Mouse (Mus musculus) T-helper 17 cell (primary cell): ENCODE results near the gene Prkch.

Experiments used
- in situ Hi-C, 2 experiments: fragments of 300-600 bp; cut with MboI, MseI; formaldehyde crosslinking; loops; 1 replicate in 1 of 2; 2 replicates in 1 of 2; pipeline ENCODE4 v1.15.1; 2025; ENCODE audit warnings: high pct_unique_total_duplicates in 2 of 2

The Prkch gene

DNA sequence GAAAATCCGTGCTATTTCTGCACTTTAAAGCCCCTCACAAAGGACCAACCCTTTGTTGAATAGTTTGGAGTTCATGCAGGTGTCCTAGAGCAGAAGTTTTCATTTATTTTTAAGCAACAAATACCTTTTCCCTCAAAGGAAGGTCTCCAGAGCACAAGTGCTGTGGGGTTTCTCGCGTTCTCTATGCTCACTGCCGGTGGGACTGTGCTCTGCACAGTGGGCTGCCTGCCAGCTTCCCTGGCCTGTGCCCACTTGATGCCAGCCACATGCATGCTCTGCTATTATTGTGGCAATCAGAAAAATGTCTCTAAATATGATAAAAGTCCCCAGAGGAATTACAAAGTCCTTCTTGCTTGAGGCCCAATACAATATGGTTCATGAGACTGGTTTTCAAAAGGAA lies 87.4 kb downstream of the Prkch start:
- in situ Hi-C loops: no loop called here

- in situ Hi-C loops: no loop called here
These were observed 89.2 kb downstream of the Prkch start for GRCm38 (mm10) chr12:73673783-73674182.

DNA sequence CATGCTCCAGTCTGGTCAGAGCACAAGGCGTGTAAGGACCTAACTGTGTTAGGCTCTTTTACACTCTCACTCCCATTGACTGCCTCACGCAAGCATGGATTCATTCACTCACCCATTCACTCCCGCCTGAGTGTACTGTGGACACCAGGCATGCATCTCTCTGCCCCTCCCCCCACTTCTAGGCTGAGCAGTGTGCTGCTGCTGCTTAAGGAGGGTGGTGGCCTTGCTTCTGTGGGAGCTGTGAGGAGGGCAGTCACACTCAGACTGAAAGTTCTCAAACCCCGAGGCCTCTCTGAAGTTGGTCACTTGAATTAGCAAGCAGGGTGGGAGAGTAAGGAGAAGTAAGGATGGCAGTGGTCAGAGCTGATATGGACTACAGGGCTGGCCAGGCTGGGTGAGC lies 90.6 kb downstream of the Prkch start:
- in situ Hi-C loops: loop anchor here in 1 of 2 experiments (25.0 kb wide), 1 partner anchor 388 kb away; the partner anchor contains the start of genes Slc38a6 and Trmt5

GRCm38 (mm10) chr12:73679400-73679801 lies 94.8 kb downstream of the Prkch start:
- in situ Hi-C loops: loop anchor here in 1 of 2 experiments (25.0 kb wide), 1 partner anchor 392 kb away; the partner anchor contains the start of genes Slc38a6 and Trmt5

DNA sequence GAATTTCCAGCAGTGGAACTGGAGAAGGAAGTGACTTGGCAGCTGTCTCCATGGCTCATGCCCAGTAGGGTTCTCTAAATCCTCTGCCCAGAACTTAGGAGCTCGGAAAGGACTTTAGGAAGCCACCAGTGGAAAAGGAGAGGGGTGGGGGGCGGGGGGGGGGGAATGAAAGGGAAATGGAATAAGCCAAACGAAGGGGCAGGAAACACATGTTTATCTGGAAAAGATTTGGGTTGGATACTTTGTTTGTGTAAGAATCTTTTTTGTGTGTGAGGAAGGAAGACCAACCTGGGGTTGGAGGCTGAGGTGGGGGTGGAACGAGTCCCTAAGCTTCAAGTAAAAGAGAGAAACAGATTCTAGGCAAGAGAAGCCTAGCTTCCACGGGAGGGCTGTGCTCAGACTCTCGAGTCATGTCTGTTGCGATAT lies 98.3 kb downstream of the Prkch start:
- in situ Hi-C loops: loop anchor here in 1 of 2 experiments (10.0 to 25.0 kb wide), 2 partner anchors 98 to 396 kb away; partner anchors contain the start of genes Prkch, Slc38a6 and Trmt5

GRCm38 (mm10) chr12:73685875-73686274 lies 101.3 kb downstream of the Prkch start:
- in situ Hi-C loops: loop anchor here (5.0 to 25.0 kb wide), 3 partner anchors 101 to 399 kb away; partner anchors contain the start of genes Prkch (in 2 of the 2), Slc38a6 (in 1 of the 2) and Trmt5 (in 1 of the 2)

DNA sequence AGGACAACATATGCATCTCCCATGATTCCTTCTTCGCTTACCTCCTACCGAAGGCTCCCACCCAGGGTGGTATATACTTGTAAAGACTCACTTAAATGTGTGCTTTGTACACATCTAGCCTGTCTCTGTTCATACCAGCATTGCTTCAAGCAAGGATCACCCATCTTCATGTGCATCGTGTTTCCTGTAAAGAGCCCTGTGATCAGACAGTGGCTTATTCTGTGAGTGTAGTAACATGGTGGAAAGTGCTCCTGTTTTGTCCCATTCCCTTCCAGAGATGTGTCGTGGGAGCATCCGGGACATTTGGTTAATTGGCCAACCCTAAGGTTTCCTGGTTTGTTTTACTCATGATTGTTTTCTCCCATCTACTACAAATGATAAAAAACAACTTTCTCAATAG lies 101.9 kb downstream of the Prkch start:
- in situ Hi-C loops: loop anchor here (5.0 to 25.0 kb wide), 3 partner anchors 102 to 399 kb away; partner anchors contain the start of genes Prkch (in 2 of the 2), Slc38a6 (in 1 of the 2) and Trmt5 (in 1 of the 2)

DNA sequence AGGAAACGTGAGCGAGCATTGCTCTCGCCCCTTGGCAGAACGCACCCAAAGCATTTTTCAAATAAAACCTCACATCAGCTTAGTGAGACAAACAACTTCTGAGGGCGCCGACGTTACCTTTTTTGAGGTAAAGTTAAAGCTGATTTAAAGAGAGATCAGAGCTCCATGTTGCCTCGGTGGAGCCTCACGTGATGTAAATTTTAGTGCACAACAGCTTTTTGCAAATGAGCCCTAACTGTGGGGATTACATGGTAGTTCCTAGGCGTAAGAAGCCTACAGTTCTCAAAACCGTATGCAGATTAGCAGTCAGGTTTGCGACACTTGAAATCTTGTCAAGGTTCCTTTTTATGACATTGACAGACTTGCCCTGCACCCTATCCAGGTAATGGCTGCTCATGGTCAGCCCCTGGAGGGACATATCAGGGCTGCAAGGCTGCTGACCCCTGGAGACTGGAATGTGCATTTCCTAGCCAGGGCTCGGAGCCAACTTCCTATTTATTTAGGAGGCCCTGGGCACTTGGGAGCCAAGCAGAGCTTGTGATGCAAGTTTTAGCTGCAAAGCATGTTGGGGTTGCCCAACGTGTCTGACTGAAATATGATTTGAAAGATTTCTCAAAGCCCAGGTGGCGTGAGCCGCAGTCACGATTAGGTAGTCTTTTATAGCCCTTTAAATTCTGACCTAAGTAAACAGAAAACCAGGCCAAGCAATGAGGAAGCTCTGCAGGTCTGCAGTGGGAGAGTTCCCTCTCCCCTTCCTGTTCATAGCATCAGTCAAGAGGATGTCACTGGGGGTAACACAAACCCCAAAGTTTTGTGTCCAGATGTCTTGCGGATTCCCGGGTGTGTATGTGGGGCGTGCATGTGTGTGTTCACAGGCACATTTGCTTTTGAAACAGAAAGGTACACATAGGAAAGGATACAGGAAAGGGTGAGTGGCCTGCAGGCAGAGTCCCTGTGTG lies 102.8 kb downstream of the Prkch start:
- in situ Hi-C loops: loop anchor here (5.0 to 25.0 kb wide), 3 partner anchors 103 to 400 kb away; partner anchors contain the start of genes Prkch (in 2 of the 2), Slc38a6 (in 1 of the 2) and Trmt5 (in 1 of the 2)

- in situ Hi-C loops: loop anchor here (10.0 to 25.0 kb wide), 2 partner anchors 128 to 405 kb away; partner anchors contain the start of genes Slc38a6 (in 1 of the 2) and Trmt5 (in 1 of the 2)
These were observed 107.7 kb downstream of the Prkch start for GRCm38 (mm10) chr12:73692321-73692720.

GRCm38 (mm10) chr12:73693347-73693746 lies 108.8 kb downstream of the Prkch start:
- in situ Hi-C loops: loop anchor here (10.0 to 25.0 kb wide), 2 partner anchors 129 to 406 kb away; partner anchors contain the start of genes Slc38a6 (in 1 of the 2) and Trmt5 (in 1 of the 2)

DNA sequence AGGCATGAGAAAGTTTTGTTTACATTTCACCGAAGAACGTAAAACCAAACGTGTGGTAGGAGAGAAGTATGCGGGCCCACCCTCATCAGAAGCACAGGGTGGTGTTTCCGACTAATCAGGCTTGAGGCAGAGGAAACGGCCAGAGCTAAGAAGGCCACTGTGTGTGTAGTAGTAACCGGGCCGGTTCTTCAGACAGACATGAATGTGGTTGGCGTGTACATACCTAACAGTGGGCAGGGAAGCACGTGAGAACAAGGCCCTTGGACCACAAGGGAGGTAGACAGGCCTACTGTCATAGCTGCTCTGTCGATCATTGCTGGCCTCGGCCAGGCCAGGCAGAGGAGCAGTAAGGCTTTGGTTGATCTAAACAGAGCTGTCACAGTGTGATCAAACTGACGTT lies 110.1 kb downstream of the Prkch start:
- in situ Hi-C loops: loop anchor here (5.0 to 25.0 kb wide), 3 partner anchors 130 to 407 kb away; partner anchors contain the start of genes Slc38a6 (in 1 of the 2) and Trmt5 (in 1 of the 2)

DNA sequence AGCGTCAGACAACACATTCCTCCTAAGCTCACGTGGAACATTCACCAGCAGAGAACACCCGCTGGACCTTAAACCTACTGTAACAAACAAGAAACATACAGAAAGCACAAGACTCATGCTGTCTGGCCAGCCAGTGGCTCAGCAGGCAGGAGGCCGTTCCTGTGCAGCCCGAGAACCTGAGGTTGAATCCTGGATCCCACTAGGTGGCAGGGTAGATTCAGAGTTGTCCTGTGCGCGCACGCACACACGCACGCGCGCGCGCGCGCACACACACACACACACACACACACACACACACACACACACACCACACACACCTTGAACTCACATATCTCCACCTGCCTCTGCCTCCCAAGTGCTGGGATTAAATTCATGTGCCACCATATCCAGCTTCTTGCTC lies 110.5 kb downstream of the Prkch start:
- in situ Hi-C loops: loop anchor here (5.0 to 25.0 kb wide), 3 partner anchors 130 to 408 kb away; partner anchors contain the start of genes Slc38a6 (in 1 of the 2) and Trmt5 (in 1 of the 2)

GRCm38 (mm10) chr12:73696084-73696483 lies 111.5 kb downstream of the Prkch start:
- in situ Hi-C loops: loop anchor here (5.0 to 25.0 kb wide), 3 partner anchors 131 to 409 kb away; partner anchors contain the start of genes Slc38a6 (in 1 of the 2) and Trmt5 (in 1 of the 2)

GRCm38 (mm10) chr12:73696946-73697345 lies 112.3 kb downstream of the Prkch start:
- in situ Hi-C loops: loop anchor here (5.0 to 25.0 kb wide), 3 partner anchors 132 to 410 kb away; partner anchors contain the start of genes Slc38a6 (in 1 of the 2) and Trmt5 (in 1 of the 2)

- in situ Hi-C loops: loop anchor here (5.0 to 25.0 kb wide), 3 partner anchors 134 to 411 kb away; partner anchors contain the start of genes Slc38a6 (in 1 of the 2) and Trmt5 (in 1 of the 2)
These were observed 113.8 kb downstream of the Prkch start for GRCm38 (mm10) chr12:73698436-73698835.

- in situ Hi-C loops: loop anchor here (5.0 to 25.0 kb wide), 3 partner anchors 134 to 412 kb away; partner anchors contain the start of genes Slc38a6 (in 1 of the 2) and Trmt5 (in 1 of the 2)
These were observed 114.2 kb downstream of the Prkch start for GRCm38 (mm10) chr12:73698841-73699240.

GRCm38 (mm10) chr12:73699471-73700186 lies 115.0 kb downstream of the Prkch start:
- in situ Hi-C loops: loop anchor here (5.0 to 25.0 kb wide), 3 partner anchors 135 to 412 kb away; partner anchors contain the start of genes Slc38a6 (in 1 of the 2) and Trmt5 (in 1 of the 2)

DNA sequence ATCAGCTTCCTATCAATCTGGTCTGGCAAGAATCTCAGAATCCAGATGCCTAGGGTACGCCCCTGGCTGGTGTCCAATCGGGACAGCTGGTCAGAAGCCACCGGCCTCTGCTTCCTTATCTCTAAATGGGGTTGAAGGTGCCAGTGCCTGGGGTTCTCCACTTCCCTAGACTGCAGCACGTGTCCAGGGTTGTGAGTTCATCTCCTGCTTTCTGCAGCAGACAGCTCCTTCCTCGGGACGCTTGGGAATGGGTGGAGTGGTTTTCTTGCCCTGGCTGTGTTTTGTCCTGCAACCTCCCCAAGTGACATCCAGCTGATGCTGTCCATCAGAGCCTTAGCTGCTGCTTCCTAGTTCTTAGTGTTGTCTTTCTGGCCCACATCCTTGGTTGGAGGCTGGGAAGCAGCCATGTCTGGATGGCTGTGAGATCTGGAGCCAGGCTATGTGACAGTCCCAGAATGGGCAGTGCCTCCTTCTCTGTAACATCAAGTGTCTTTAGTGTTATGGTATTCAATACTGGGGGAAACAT lies 116.0 kb downstream of the Prkch start:
- in situ Hi-C loops: no loop called here

GRCm38 (mm10) chr12:73701999-73702398 lies 117.4 kb downstream of the Prkch start:
- in situ Hi-C loops: no loop called here

DNA sequence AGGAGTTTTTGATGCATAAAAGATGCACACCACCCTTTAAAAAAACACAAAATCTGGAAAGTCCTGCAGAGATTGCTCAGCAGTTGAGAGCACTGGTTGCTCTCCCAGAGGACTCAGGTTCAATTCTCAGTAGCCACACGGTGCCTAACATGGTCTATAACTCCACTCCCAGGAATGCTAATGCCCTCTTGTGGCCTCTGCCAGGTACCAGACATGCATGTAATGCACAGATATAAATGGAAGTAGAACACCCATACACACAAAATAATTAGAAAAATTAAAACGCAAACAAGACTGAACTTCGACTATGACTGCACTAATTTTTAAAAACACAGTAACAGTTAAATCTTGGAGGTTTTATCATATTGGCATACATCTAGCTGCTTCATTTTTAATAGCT lies 119.8 kb downstream of the Prkch start:
- in situ Hi-C loops: no loop called here
